Mouse (Mus musculus) bone marrow macrophage, adult 2 months (primary cell): ENCODE results near the gene Dirc2.

Experiments used
- CTCF ChIP-seq: IDR thresholded peaks from 2 replicates; pipeline ENCODE4 v1.5.1; 2012; ENCODE audit warnings: low read depth, mild to moderate bottlenecking, low read length, moderate library complexity
- POLR2A ChIP-seq: IDR thresholded peaks from 2 replicates; pipeline ENCODE4 v1.6.1; 2012; ENCODE audit warnings: mild to moderate bottlenecking, low read depth, low read length, borderline replicate concordance

GRCm38 (mm10) chr16:35696103-35696502, 73.1 kb downstream of the Dirc2 start:
- TF ChIP-seq CTCF (no peak), POLR2A (no peak)
